ENCODE assay signal across 13 mouse cellular contexts in the genomic region with DNA sequence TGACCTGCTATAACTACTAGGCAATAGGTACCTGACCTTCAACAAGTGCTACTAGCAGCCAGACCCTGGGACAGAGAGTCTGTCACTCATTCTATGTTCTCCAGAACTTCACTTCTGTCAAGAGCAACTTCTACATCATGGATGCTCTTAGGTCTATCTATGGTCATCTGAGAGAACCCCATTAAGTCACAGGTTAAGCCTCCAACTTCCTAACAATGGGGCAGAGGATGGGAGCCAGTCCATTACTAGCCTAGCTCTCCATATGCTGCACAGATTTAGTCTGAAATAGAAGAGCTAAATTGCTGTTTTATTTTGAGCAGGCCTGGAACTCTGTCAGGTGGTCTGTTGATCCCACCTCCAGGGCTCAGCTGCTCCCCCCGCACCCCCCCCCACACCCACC. TPM values are rescaled to one million over a fixed set of nuclear protein-coding genes. Genes with fewer than 3 reads are reported as not detected.
DNase-seq lines count a peak whose midpoint lies in the region; ATAC-seq lines count a peak whose summit lies in the region.
"Had no signal": no experiment of that assay in that cellular context is flagged by ENCODE, and none has a peak within 500 bp of the region (broad histone marks: within the 10 kb centered on the region; RNA-seq: fewer than 3 reads in every experiment).

No protein-coding gene starts in this region.

- no peak for DNase-seq in lung, postnatal 36 days
- DNase-seq in hindbrain, embryonic 10.5 days (ENCODE audit: low spot score), result no peak
- DNase-seq in midbrain, embryonic 11.5 days (ENCODE audit: low spot score, missing footprints), result peak; percentile 69
- no peak for DNase-seq in liver
- no peak for DNase-seq in left cerebral cortex, postnatal 10 days (ENCODE audit: extremely low spot score in 1 of 2, low spot score in 2 of 2)
- DNase-seq: cerebellum, adult 9-10 months; layer of hippocampus, adult 9-11 months had no signal

- WGBS in lung, embryonic 15.5 days, result 64% methylated on average over 1 of the region's 1 CpGs
- WGBS in hindbrain, embryonic 10.5 days, result 47% methylated on average over 1 of the region's 1 CpGs
- WGBS in midbrain, embryonic 11.5 days, result 38% methylated on average over 1 of the region's 1 CpGs
- 71% methylated on average over 1 of the region's 1 CpGs for WGBS in stomach, embryonic 16.5 days

- no peaks in the 10 kb centered on the region; the same call in 1 of the 2 replicates for H3K36me3 ChIP-seq in lung, embryonic 15.5 days
- peaks cover 32% of the 10 kb centered on the region for H3K36me3 ChIP-seq in hindbrain, embryonic 10.5 days
- H3K36me3 ChIP-seq in midbrain, embryonic 11.5 days (ENCODE audit: control insufficient read depth, insufficient read depth, low read length), result peaks cover 4% of the 10 kb centered on the region; the same call in 1 of the 2 replicates
- H3K36me3 ChIP-seq in stomach, embryonic 16.5 days (ENCODE audit: control insufficient read depth, insufficient read depth, low read length), result no peaks in the 10 kb centered on the region
- H3K36me3 ChIP-seq: liver, embryonic 12.5 days had no signal

- H3K4me2 ChIP-seq in lung, embryonic 15.5 days, result peak overlapping the region; percentile 96
- peak overlapping the region; percentile 74 for H3K4me2 ChIP-seq in midbrain, embryonic 11.5 days
- peak overlapping the region; percentile 81 for H3K4me2 ChIP-seq in stomach, embryonic 16.5 days (ENCODE audit: low read depth, low read length)

- no peaks in the 10 kb centered on the region for H3K27me3 ChIP-seq in lung, embryonic 15.5 days
- H3K27me3 ChIP-seq in hindbrain, embryonic 10.5 days (ENCODE audit: insufficient read depth, poor library complexity, severe bottlenecking), result no peaks in the 10 kb centered on the region
- no peaks in the 10 kb centered on the region for H3K27me3 ChIP-seq in midbrain, embryonic 11.5 days (ENCODE audit: control insufficient read depth, insufficient read depth, low read length)
- no peaks in the 10 kb centered on the region for H3K27me3 ChIP-seq in stomach, embryonic 16.5 days (ENCODE audit: control insufficient read depth, insufficient read depth, low read length)

- H3K9me3 ChIP-seq in lung, embryonic 15.5 days, result no peaks in the 10 kb centered on the region
- no peaks in the 10 kb centered on the region for H3K9me3 ChIP-seq in hindbrain, embryonic 10.5 days
- H3K9me3 ChIP-seq in midbrain, embryonic 11.5 days (ENCODE audit: control insufficient read depth, low read length), result no peaks in the 10 kb centered on the region
- H3K9me3 ChIP-seq in stomach, embryonic 16.5 days (replicated peaks; ENCODE audit: control insufficient read depth, low read length), result no peaks in the 10 kb centered on the region
- H3K9me3 ChIP-seq: liver, embryonic 12.5 days had no signal

- no peak for ATAC-seq in lung, embryonic 15.5 days (ENCODE audit: borderline replicate concordance, extremely low read depth, low FRiP score, low TSS enrichment)
- ATAC-seq in midbrain, embryonic 11.5 days (ENCODE audit: low FRiP score), result no peak
- ATAC-seq in stomach, embryonic 16.5 days (ENCODE audit: insufficient read depth, low FRiP score), result no peak
- ATAC-seq in megakaryocyte, adult 5-6 weeks (ENCODE audit: poor library complexity, severe bottlenecking), result no peak
- ATAC-seq: CD4-positive, CD25-positive, alpha-beta regulatory T cell, adult 4 months; liver, embryonic 12.5 days had no signal

- no peak overlapping the region for H3K9ac ChIP-seq in lung, embryonic 15.5 days
- H3K9ac ChIP-seq in midbrain, embryonic 11.5 days (ENCODE audit: low read length), result peak overlapping the region; percentile 100
- H3K9ac ChIP-seq in stomach, embryonic 16.5 days (ENCODE audit: low read length), result no peak overlapping the region
- H3K9ac ChIP-seq: liver, embryonic 12.5 days had no signal

- intact Hi-C loops in left cerebral cortex, postnatal 10 days (cut with DNase I), result no loop called here

- peaks cover 18% of the 10 kb centered on the region for H3K4me1 ChIP-seq in lung, embryonic 15.5 days
- peaks cover 69% of the 10 kb centered on the region for H3K4me1 ChIP-seq in hindbrain, embryonic 10.5 days (replicated peaks)
- H3K4me1 ChIP-seq in midbrain, embryonic 11.5 days (ENCODE audit: control insufficient read depth, insufficient read depth, low read length), result peaks cover 47% of the 10 kb centered on the region
- peaks cover 15% of the 10 kb centered on the region for H3K4me1 ChIP-seq in stomach, embryonic 16.5 days (ENCODE audit: control insufficient read depth, insufficient read depth, low read length)

- no peak overlapping the region for H3K27ac ChIP-seq in lung, embryonic 15.5 days
- H3K27ac ChIP-seq in hindbrain, embryonic 10.5 days, result peak overlapping the region; percentile 100
- H3K27ac ChIP-seq in midbrain, embryonic 11.5 days (ENCODE audit: low read depth, low read length), result peak overlapping the region; percentile 97; the same call in 1 of the 2 replicates
- no peak overlapping the region for H3K27ac ChIP-seq in stomach, embryonic 16.5 days (ENCODE audit: low read length)
- H3K27ac ChIP-seq: liver, embryonic 12.5 days had no signal

- peak overlapping the region; percentile 91; the same call in 1 of the 2 replicates for H3K4me3 ChIP-seq in lung, embryonic 15.5 days
- H3K4me3 ChIP-seq in hindbrain, embryonic 10.5 days, result peak overlapping the region; percentile 90
- peak overlapping the region; percentile 91 for H3K4me3 ChIP-seq in midbrain, embryonic 11.5 days (ENCODE audit: low read depth, low read length)
- peak overlapping the region; percentile 82 for H3K4me3 ChIP-seq in stomach, embryonic 16.5 days (replicated peaks; ENCODE audit: low read length)
- H3K4me3 ChIP-seq: erythroblast, embryonic 14.5 days; liver, embryonic 12.5 days had no signal

RNA-seq across cellular contexts. Expression of a gene that starts 2.3 kb away (rescaled TPM):
- polyA plus RNA-seq in lung, embryonic 15.5 days (2015; fragmentation: Nextera tagmentation; extraction: Ambion mirVana), result 16.1 and 16.5 TPM in 2 replicates
- polyA plus RNA-seq in hindbrain, embryonic 10.5 days (2016; fragmentation: Nextera tagmentation; extraction: Ambion mirVana), result 56.5 and 65.2 TPM in 2 replicates
- polyA plus RNA-seq in midbrain, embryonic 11.5 days (2014; fragmentation: Nextera tagmentation; extraction: Ambion mirVana), result 62.0 and 64.3 TPM in 2 replicates
- 14.7 and 15.7 TPM in 2 replicates for polyA plus RNA-seq in stomach, embryonic 16.5 days (2015; fragmentation: Nextera tagmentation; extraction: Ambion mirVana)
- 7.3 and 9.9 TPM in 2 replicates for total RNA-seq in megakaryocyte, adult 5-6 weeks (2015)
- 8.3 and 9.0 TPM in 2 replicates for total RNA-seq in megakaryocyte, adult 5-6 weeks (2017)
- total RNA-seq in left cerebral cortex, postnatal 10 days (2021), result 10 to 100 TPM; 60.3 to 75.4 TPM

RNA-seq across cellular contexts. Expression of a gene that starts 38.4 kb away (rescaled TPM):
- 0.67 and 1.0 TPM in 2 replicates for polyA plus RNA-seq in lung, embryonic 15.5 days (2015; fragmentation: Nextera tagmentation; extraction: Ambion mirVana)
- polyA plus RNA-seq in hindbrain, embryonic 10.5 days (2016; fragmentation: Nextera tagmentation; extraction: Ambion mirVana), result 0.24 and 0.35 TPM in 2 replicates
- polyA plus RNA-seq in midbrain, embryonic 11.5 days (2014; fragmentation: Nextera tagmentation; extraction: Ambion mirVana), result 0.90 and 1.1 TPM in 2 replicates
- 1.3 and 1.8 TPM in 2 replicates for polyA plus RNA-seq in stomach, embryonic 16.5 days (2015; fragmentation: Nextera tagmentation; extraction: Ambion mirVana)
- 1,084 and 1,137 TPM in 2 replicates for total RNA-seq in megakaryocyte, adult 5-6 weeks (2015)
- total RNA-seq in megakaryocyte, adult 5-6 weeks (2017), result 543 and 663 TPM in 2 replicates
- 1 to 10 TPM; 4.8 to 5.1 TPM for total RNA-seq in left cerebral cortex, postnatal 10 days (2021)

RNA-seq across cellular contexts. Expression of a gene that starts 46.6 kb away (rescaled TPM):
- polyA plus RNA-seq in lung, embryonic 15.5 days (2015; fragmentation: Nextera tagmentation; extraction: Ambion mirVana), result 32.0 TPM in 2 replicates
- 15.3 and 20.2 TPM in 2 replicates for polyA plus RNA-seq in hindbrain, embryonic 10.5 days (2016; fragmentation: Nextera tagmentation; extraction: Ambion mirVana)
- 27.4 and 31.1 TPM in 2 replicates for polyA plus RNA-seq in midbrain, embryonic 11.5 days (2014; fragmentation: Nextera tagmentation; extraction: Ambion mirVana)
- polyA plus RNA-seq in stomach, embryonic 16.5 days (2015; fragmentation: Nextera tagmentation; extraction: Ambion mirVana), result 21.1 and 23.5 TPM in 2 replicates
- 308 and 344 TPM in 2 replicates for total RNA-seq in megakaryocyte, adult 5-6 weeks (2015)
- total RNA-seq in megakaryocyte, adult 5-6 weeks (2017), result 409 TPM in 2 replicates
- 1 to 10 TPM; 3.7 to 3.9 TPM for total RNA-seq in left cerebral cortex, postnatal 10 days (2021)

Comparison
In these comparisons a context has a peak if more than half of its experiments do, and no peak if none do; other contexts are left out.
1. H3K27ac ChIP-seq: peak in hindbrain, embryonic 10.5 days (single experiment) and midbrain, embryonic 11.5 days (single experiment); none in lung, embryonic 15.5 days (single experiment) and stomach, embryonic 16.5 days (single experiment).
2. Peak in every context shown above with its lines, with median percentiles within 50 percentile points of each other: H3K4me2 ChIP-seq and H3K4me3 ChIP-seq.